ENCODE assay signal across 9 mouse cellular contexts in genomic region chr3:155092081-155092480, GRCm38 (mm10). TPM values are rescaled to one million over a fixed set of nuclear protein-coding genes. Genes with fewer than 3 reads are reported as not detected.
DNase-seq lines count a peak whose midpoint lies in the region; ATAC-seq lines count a peak whose summit lies in the region.
"Had no signal": no experiment of that assay in that cellular context is flagged by ENCODE, and none has a peak within 500 bp of the region (broad histone marks: within the 10 kb centered on the region; RNA-seq: fewer than 3 reads in every experiment).

No protein-coding gene starts in this region.

- H3K9ac ChIP-seq in lung, embryonic 16.5 days (ENCODE audit: low read length), result no peak overlapping the region
- H3K9ac ChIP-seq in limb, embryonic 13.5 days, result no peak overlapping the region
- no peak overlapping the region for H3K9ac ChIP-seq in neural tube, embryonic 15.5 days (replicated peaks)

- DNase-seq in lung, postnatal 25 days (ENCODE audit: low spot score), result no peak
- no peak for DNase-seq in forebrain, embryonic 10.5 days (ENCODE audit: extremely low spot score, low spot score)
- no peak for DNase-seq in urinary bladder, adult 18-20 months (ENCODE audit: low spot score in 2 of 2)
- DNase-seq in right cerebral cortex, postnatal 25 days, result no peak
- DNase-seq in kidney, adult 8-10 months, result no peak
- DNase-seq: thymus, postnatal 36 days had no signal

- no peaks in the 10 kb centered on the region for H3K27me3 ChIP-seq in lung, embryonic 16.5 days (ENCODE audit: control insufficient read depth, insufficient read depth, low read depth, low read length)
- H3K27me3 ChIP-seq in forebrain, embryonic 10.5 days (ENCODE audit: poor library complexity, severe bottlenecking), result no peaks in the 10 kb centered on the region
- no peaks in the 10 kb centered on the region for H3K27me3 ChIP-seq in limb, embryonic 13.5 days
- H3K27me3 ChIP-seq in neural tube, embryonic 15.5 days (replicated peaks), result no peaks in the 10 kb centered on the region

- no peak overlapping the region for H3K4me3 ChIP-seq in lung, embryonic 16.5 days (ENCODE audit: low read length)
- H3K4me3 ChIP-seq in forebrain, embryonic 10.5 days, result peak overlapping the region; percentile 70
- peak overlapping the region; percentile 64 for H3K4me3 ChIP-seq in limb, embryonic 13.5 days
- H3K4me3 ChIP-seq in neural tube, embryonic 15.5 days (replicated peaks), result peak overlapping the region; percentile 66; the same call in 1 of the 2 replicates

- peak overlapping the region; percentile 77 for H3K4me2 ChIP-seq in lung, embryonic 16.5 days (ENCODE audit: low read depth, low read length)
- H3K4me2 ChIP-seq in limb, embryonic 13.5 days (replicated peaks), result peak overlapping the region; percentile 66
- H3K4me2 ChIP-seq in neural tube, embryonic 15.5 days, result peak overlapping the region; percentile 72

- peaks cover 4% of the 10 kb centered on the region for H3K4me1 ChIP-seq in lung, embryonic 16.5 days (replicated peaks; ENCODE audit: control insufficient read depth, insufficient read depth, low read length)
- peaks cover 12% of the 10 kb centered on the region for H3K4me1 ChIP-seq in forebrain, embryonic 10.5 days
- 0 out of 2 replicates have a peak, but pooled peaks cover 5% of the 10 kb centered on the region for H3K4me1 ChIP-seq in limb, embryonic 13.5 days
- H3K4me1 ChIP-seq in neural tube, embryonic 15.5 days, result peaks cover 9% of the 10 kb centered on the region

- ATAC-seq in lung, embryonic 16.5 days (ENCODE audit: low read depth), result no peak
- ATAC-seq in limb, embryonic 13.5 days (ENCODE audit: low FRiP score, low read depth), result no peak
- no peak for ATAC-seq in neural tube, embryonic 15.5 days (ENCODE audit: low FRiP score)

- H3K27ac ChIP-seq in lung, embryonic 16.5 days (ENCODE audit: low read length), result no peak overlapping the region
- no peak overlapping the region for H3K27ac ChIP-seq in forebrain, embryonic 10.5 days
- H3K27ac ChIP-seq in limb, embryonic 13.5 days, result no peak overlapping the region
- H3K27ac ChIP-seq in neural tube, embryonic 15.5 days (replicated peaks), result no peak overlapping the region

- 86% methylated on average over 6 of the region's 6 CpGs for WGBS in lung, embryonic 16.5 days
- WGBS in forebrain, embryonic 10.5 days, result 96% methylated on average over 6 of the region's 6 CpGs
- WGBS in limb, embryonic 13.5 days, result 95% methylated on average over 6 of the region's 6 CpGs
- WGBS in neural tube, embryonic 15.5 days, result 91% methylated on average over 6 of the region's 6 CpGs

- H3K9me3 ChIP-seq in lung, embryonic 16.5 days (ENCODE audit: control insufficient read depth, low read length), result no peaks in the 10 kb centered on the region
- no peaks in the 10 kb centered on the region for H3K9me3 ChIP-seq in forebrain, embryonic 10.5 days
- H3K9me3 ChIP-seq in limb, embryonic 13.5 days, result no peaks in the 10 kb centered on the region
- H3K9me3 ChIP-seq in neural tube, embryonic 15.5 days (replicated peaks), result no peaks in the 10 kb centered on the region

- peaks cover 11% of the 10 kb centered on the region for H3K36me3 ChIP-seq in lung, embryonic 16.5 days (ENCODE audit: control insufficient read depth, insufficient read depth, low read length)
- H3K36me3 ChIP-seq in forebrain, embryonic 10.5 days (replicated peaks), result peaks cover 22% of the 10 kb centered on the region
- peaks cover 9% of the 10 kb centered on the region for H3K36me3 ChIP-seq in limb, embryonic 13.5 days
- H3K36me3 ChIP-seq in neural tube, embryonic 15.5 days, result peaks cover 8% of the 10 kb centered on the region

RNA-seq across cellular contexts. Expression of gene Fpgt, which starts 1.1 kb away (rescaled TPM):
- polyA plus RNA-seq in lung, embryonic 16.5 days (2015; fragmentation: Nextera tagmentation; extraction: Ambion mirVana), result 15.6 and 17.4 TPM in 2 replicates
- 15.5 and 16.4 TPM in 2 replicates for polyA plus RNA-seq in forebrain, embryonic 10.5 days (2016; fragmentation: Nextera tagmentation; extraction: Ambion mirVana)
- 11.4 and 14.4 TPM in 2 replicates for polyA plus RNA-seq in limb, embryonic 13.5 days (2015; fragmentation: Nextera tagmentation; extraction: Ambion mirVana)
- polyA plus RNA-seq in neural tube, embryonic 15.5 days (2015; fragmentation: Nextera tagmentation; extraction: Ambion mirVana), result 18.0 and 19.4 TPM in 2 replicates

RNA-seq across cellular contexts. Expression of gene Lrriq3, which starts 1.2 kb away (rescaled TPM):
- 0.96 and 1.1 TPM in 2 replicates for polyA plus RNA-seq in lung, embryonic 16.5 days (2015; fragmentation: Nextera tagmentation; extraction: Ambion mirVana)
- 0.79 and 1.2 TPM in 2 replicates for polyA plus RNA-seq in forebrain, embryonic 10.5 days (2016; fragmentation: Nextera tagmentation; extraction: Ambion mirVana)
- polyA plus RNA-seq in limb, embryonic 13.5 days (2015; fragmentation: Nextera tagmentation; extraction: Ambion mirVana), result 1.1 and 1.3 TPM in 2 replicates
- 0.97 and 1.2 TPM in 2 replicates for polyA plus RNA-seq in neural tube, embryonic 15.5 days (2015; fragmentation: Nextera tagmentation; extraction: Ambion mirVana)

RNA-seq across cellular contexts. Expression of gene Tnni3k, which starts 36.9 kb away (rescaled TPM):
- 0.77 and 1.1 TPM in 2 replicates for polyA plus RNA-seq in lung, embryonic 16.5 days (2015; fragmentation: Nextera tagmentation; extraction: Ambion mirVana)
- polyA plus RNA-seq in forebrain, embryonic 10.5 days (2016; fragmentation: Nextera tagmentation; extraction: Ambion mirVana), result not detected in 2 replicates
- 0.06 and 0.09 TPM in 2 replicates for polyA plus RNA-seq in limb, embryonic 13.5 days (2015; fragmentation: Nextera tagmentation; extraction: Ambion mirVana)
- polyA plus RNA-seq in neural tube, embryonic 15.5 days (2015; fragmentation: Nextera tagmentation; extraction: Ambion mirVana), result 0.06 and 0.09 TPM in 2 replicates
